Mouse (Mus musculus) intestine, postnatal 0 days (tissue): ENCODE measurements around the gene Ano10. TPM values are rescaled to one million over a fixed set of nuclear protein-coding genes. Genes with fewer than 3 reads are reported as not detected.

Experiments
- ATAC-seq: fragments of 200-750 bp; cut with Nextera tagmentation; 2 replicates; pipeline ENCODE4 v1.8.0; 2017; ENCODE audit warnings: mild to moderate bottlenecking, moderate TSS enrichment, moderate library complexity
- H3K27ac ChIP-seq: fragments of 300-500 bp; sonication (generic); 2 replicates; pipeline ENCODE4 v1.5.1; 2014; ENCODE audit warnings: mild to moderate bottlenecking, low read depth, low read length, moderate library complexity
- H3K27me3 ChIP-seq: fragments of 300-500 bp; sonication (generic); replicated peaks from 2 replicates; pipeline ENCODE4 v1.6.1; 2014; ENCODE audit warnings: low read length, mixed read lengths; ENCODE audit not compliant: control insufficient read depth, insufficient read depth
- H3K36me3 ChIP-seq: fragments of 300-500 bp; sonication (generic); 2 replicates; pipeline ENCODE4 v1.6.1; 2014; ENCODE audit warnings: mild to moderate bottlenecking, moderate library complexity; ENCODE audit not compliant: control insufficient read depth, insufficient read depth
- H3K4me1 ChIP-seq: fragments of 300-500 bp; sonication (generic); replicated peaks from 2 replicates; pipeline ENCODE4 v1.6.1; 2014; ENCODE audit warnings: antibody characterized with exemption, low read length, mixed read lengths; ENCODE audit not compliant: control insufficient read depth, insufficient read depth
- H3K4me2 ChIP-seq: fragments of 300-500 bp; sonication (generic); replicated peaks from 2 replicates; pipeline ENCODE4 v1.6.1; 2014; ENCODE audit warnings: low read depth, mild to moderate bottlenecking, moderate library complexity
- H3K4me3 ChIP-seq: fragments of 300-500 bp; sonication (generic); 2 replicates; pipeline ENCODE4 v1.5.1; 2014; ENCODE audit warnings: low read depth, low read length
- H3K9ac ChIP-seq: fragments of 300-500 bp; sonication (generic); 2 replicates; pipeline ENCODE4 v1.6.1; 2014; ENCODE audit warnings: mild to moderate bottlenecking, low read depth, low read length
- H3K9me3 ChIP-seq: fragments of 300-500 bp; sonication (generic); 2 replicates; pipeline ENCODE4 v1.6.1; 2016; ENCODE audit warnings: mixed run types; ENCODE audit not compliant: control insufficient read depth
- CTCF ChIP-seq: sonication (generic); IDR thresholded peaks from 2 replicates; pipeline ENCODE4 v1.5.1; 2016; ENCODE audit warnings: low read depth, mild to moderate bottlenecking, control low read depth, antibody characterized with exemption, moderate library complexity
- WGBS: fragments of 180-500 bp; shearing (Covaris S2); extraction: QIAGEN DNeasy Blood & Tissue Kit; methylation state at CpG from one replicate; pipeline ENCODE4 v1.1.7; 2014; 5-methylcytosine and 5-hydroxymethylcytosine counted together
- polyA plus RNA-seq: library from polyadenylated mRNA; unstranded; fragments of >200 nt; fragmentation: Nextera tagmentation; extraction: Ambion mirVana; gene quantifications from 2 replicates; pipeline ENCODE4 v1.2.1, GENCODE M21; 2015

The Ano10 gene
- polyA plus RNA-seq, 1 experiment from 2014 or later = 51.9 TPM

DNA sequence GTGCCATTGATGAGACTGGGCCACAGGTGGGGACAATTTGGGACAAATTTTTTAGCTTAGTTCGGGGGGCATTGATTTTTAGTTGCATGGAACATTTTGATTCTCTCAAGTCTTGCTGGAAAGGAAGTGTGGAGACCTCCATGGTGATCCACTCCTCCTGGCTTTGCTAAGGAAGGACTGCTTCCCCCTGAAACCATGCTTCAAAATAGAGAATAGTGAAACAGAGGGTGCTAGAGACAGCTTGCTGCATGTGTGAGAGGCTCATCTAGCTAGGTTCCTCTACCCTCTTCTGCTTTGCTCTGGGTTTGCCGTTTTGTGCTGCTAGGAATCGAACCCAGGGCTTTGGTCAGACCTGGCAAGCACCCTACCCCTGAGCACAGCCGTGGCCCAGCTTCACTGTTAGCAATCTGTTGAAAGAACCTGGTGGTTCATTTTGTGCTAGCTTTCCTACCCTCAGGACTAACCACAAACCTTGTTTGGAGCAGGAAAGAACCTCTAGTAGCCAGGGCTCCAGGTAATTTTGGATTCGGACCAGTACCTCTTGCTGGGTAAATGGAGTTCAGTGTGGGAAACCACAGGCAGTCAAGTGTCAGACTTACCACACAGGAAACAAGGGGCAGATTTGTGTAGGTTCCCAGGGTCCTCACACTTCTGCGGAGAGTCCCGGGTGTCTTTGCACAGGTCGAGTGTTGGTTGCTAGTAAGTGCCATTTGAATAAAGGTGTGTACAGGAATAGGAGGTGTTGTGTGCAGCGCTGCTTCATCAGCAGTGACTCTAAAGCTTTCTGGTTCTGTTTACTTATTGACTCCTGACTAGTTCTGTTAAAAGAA, 144.0 kb downstream of the Ano10 start:
- peaks cover 7% of the 10 kb centered on the region for H3K36me3 ChIP-seq
- no peak for ATAC-seq
- 85% methylated on average over 9 of the region's 9 CpGs for WGBS
- no peaks in the 10 kb centered on the region for H3K27me3 ChIP-seq
- no peak for TF ChIP-seq CTCF
- H3K9ac ChIP-seq = no peak overlapping the region
- H3K9me3 ChIP-seq = no peaks in the 10 kb centered on the region
- H3K4me2 ChIP-seq = no peak overlapping the region
- H3K4me1 ChIP-seq = peaks cover 27% of the 10 kb centered on the region
- no peak overlapping the region for H3K4me3 ChIP-seq
- H3K27ac ChIP-seq = no peak overlapping the region

DNA sequence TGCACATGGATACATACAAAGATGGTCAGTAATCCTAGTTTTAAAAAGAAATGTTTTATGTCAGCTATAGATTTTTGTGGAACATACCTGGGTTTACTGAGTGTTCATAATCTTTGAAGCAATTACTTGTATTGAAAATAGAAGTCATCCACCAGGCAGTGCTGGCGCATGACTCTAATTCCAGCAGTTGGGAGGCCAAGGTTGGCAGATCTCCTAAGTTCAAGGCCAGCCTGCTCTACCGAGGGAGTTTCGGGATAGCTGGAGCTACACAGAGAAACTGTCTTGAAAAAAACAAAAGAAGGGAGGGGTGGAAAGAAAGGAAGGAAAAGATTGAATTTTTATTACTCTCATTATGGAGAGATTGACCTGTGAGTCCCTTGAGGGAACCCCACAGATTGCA, 145.9 kb downstream of the Ano10 start:
- Histone ChIP-seq H3K9me3 (0 out of 2 replicates have a peak, but pooled peaks cover 4% of the 10 kb centered on the region), H3K9ac (no peak overlapping the region), H3K4me2 (no peak overlapping the region), H3K27me3 (no peaks in the 10 kb centered on the region), H3K4me3 (no peak overlapping the region), H3K36me3 (peaks cover 21% of the 10 kb centered on the region), H3K27ac (peak overlapping the region; percentile 10; the same call in 1 of the 2 replicates), H3K4me1 (peaks cover 20% of the 10 kb centered on the region)
- no peak for TF ChIP-seq CTCF
- ATAC-seq = no peak
- 47% methylated on average over 3 of the region's 3 CpGs for WGBS

DNA sequence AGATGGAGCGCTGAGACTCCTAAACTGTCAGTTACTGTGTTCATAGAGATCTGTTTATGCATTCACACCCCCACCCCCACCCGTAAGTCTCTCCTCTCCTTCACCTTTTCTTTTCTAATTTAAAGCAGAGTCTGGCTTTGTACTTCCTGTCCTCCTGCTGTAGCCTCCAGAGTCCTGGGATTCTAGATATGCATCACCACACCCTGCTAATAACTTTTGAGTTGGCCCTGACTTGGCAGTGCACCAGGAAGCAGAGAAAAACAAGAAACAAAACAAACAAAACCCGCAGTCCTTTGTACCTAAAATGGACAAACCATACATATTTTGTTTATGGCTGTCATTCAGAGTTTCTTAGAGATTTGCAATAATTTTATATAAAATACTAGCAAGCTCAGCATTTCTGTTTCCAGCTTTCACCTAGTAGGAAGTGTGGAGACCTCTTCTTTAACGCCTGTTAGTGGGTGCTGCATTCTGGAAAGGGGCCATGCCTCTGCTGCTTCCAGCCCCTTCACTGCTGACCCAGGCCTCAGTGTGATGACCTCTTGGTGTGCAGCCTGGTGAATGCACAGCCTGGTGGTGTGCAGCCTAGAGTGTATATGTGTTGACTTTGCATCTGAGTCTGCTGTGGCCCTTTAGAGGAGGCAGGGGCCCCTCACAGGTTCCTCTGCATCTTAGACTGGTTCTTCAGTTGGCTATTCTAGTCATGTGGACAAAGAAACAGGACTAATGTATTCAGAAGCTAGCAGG, 147.9 kb downstream of the Ano10 start:
- WGBS = 40% methylated on average over 4 of the region's 4 CpGs
- Histone ChIP-seq H3K4me1 (peaks cover 20% of the 10 kb centered on the region), H3K9me3 (0 out of 2 replicates have a peak, but pooled peaks cover 4% of the 10 kb centered on the region), H3K27me3 (no peaks in the 10 kb centered on the region), H3K36me3 (peaks cover 21% of the 10 kb centered on the region), H3K4me2 (0 out of 2 replicates have a peak overlapping the region, but pooled peaks have one; percentile 9), H3K27ac (peak overlapping the region; percentile 72), H3K9ac (no peak overlapping the region), H3K4me3 (no peak overlapping the region)
- ATAC-seq = peak; percentile 83
- TF ChIP-seq CTCF = no peak

DNA sequence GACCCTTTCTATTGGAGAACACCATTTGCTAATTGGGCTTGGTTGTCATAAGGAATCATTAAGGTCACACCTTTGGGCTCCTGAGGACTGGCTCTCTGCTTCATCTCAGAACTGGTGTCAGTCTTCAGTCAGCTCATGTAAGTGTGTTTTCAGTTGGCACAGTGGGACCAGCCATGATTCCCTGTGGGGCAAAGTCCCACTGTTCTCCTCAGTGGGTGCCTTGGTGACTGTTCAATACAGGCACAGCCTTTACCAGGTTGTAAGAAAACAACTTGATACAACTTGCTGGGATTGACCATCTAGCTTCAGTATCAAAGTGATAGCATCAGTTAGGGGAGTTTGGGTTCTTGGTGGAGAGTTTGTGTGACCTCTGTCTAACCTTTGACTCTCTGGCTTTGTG, 148.5 kb downstream of the Ano10 start:
- no peak for TF ChIP-seq CTCF
- no peak overlapping the region for H3K9ac ChIP-seq
- H3K4me1 ChIP-seq = peaks cover 20% of the 10 kb centered on the region
- H3K27ac ChIP-seq = peak overlapping the region; percentile 72
- no peaks in the 10 kb centered on the region for H3K27me3 ChIP-seq
- peaks cover 21% of the 10 kb centered on the region for H3K36me3 ChIP-seq
- H3K9me3 ChIP-seq = 0 out of 2 replicates have a peak, but pooled peaks cover 4% of the 10 kb centered on the region
- 0 out of 2 replicates have a peak overlapping the region, but pooled peaks have one; percentile 9 for H3K4me2 ChIP-seq
- no peak overlapping the region for H3K4me3 ChIP-seq
- ATAC-seq = peak; percentile 66

DNA sequence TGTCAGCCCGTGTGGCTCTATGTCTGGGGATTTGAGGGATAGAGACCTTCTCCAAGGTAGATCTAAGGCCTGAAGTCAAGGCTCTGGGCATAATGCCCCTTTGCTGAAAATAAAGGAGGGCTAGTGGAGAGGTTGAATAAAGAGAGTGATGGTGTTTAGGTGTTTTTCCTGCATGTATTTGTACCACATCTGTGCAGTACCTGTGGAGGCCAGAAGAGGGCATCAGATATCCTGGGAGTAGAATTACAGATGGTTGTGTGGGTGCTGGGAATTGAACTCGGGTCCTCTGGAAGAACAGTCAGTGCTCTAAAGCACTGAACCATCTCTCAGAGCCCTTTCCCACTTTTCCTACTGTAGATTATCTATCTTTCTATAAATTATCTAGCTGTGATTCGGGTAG, 149.4 kb downstream of the Ano10 start:
- peak; percentile 51 for TF ChIP-seq CTCF
- no peak for ATAC-seq
- H3K9ac ChIP-seq = no peak overlapping the region
- H3K4me1 ChIP-seq = peaks cover 20% of the 10 kb centered on the region
- no peak overlapping the region for H3K4me2 ChIP-seq
- peaks cover 21% of the 10 kb centered on the region for H3K36me3 ChIP-seq
- no peaks in the 10 kb centered on the region for H3K27me3 ChIP-seq
- no peak overlapping the region for H3K4me3 ChIP-seq
- 0 out of 2 replicates have a peak, but pooled peaks cover 4% of the 10 kb centered on the region for H3K9me3 ChIP-seq
- whole genome bisulfite sequencing = 98% methylated on average over 3 of the region's 3 CpGs
- peak overlapping the region; percentile 35; the same call in 1 of the 2 replicates for H3K27ac ChIP-seq

DNA sequence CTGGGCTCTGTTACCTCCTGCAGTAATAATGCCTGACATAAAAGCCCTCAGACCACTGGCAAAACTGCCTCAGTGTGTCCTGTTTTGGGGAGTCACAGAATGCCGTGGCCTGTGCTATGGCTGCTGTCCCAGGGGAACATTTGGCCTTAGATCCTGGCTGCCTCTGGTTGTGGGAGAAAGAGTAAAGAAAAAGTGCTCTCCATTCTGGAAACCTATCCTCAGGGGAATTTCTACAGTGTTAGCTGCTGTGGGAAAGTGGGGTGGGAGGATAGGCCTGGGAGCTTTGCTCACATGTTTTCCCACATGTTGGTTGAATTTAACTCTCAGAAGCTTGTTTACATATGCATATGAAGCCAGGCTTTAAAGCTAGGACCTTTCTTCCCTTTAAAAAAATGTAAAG, 151.0 kb downstream of the Ano10 start:
- peaks cover 24% of the 10 kb centered on the region for H3K36me3 ChIP-seq
- peak overlapping the region; percentile 15; the same call in 1 of the 2 replicates for H3K27ac ChIP-seq
- no peak for TF ChIP-seq CTCF
- peaks cover 15% of the 10 kb centered on the region for H3K4me1 ChIP-seq
- H3K4me3 ChIP-seq = no peak overlapping the region
- H3K27me3 ChIP-seq = no peaks in the 10 kb centered on the region
- H3K9ac ChIP-seq = no peak overlapping the region
- 0 out of 2 replicates have a peak, but pooled peaks cover 4% of the 10 kb centered on the region for H3K9me3 ChIP-seq
- no peak for ATAC-seq
- H3K4me2 ChIP-seq = no peak overlapping the region
- 72% methylated on average over 1 of the region's 1 CpGs for WGBS
